Mouse (Mus musculus): ENCODE results near the gene Ucn. TPM values are rescaled to one million over a fixed set of nuclear protein-coding genes. Genes with fewer than 3 reads are reported as not detected.

Gene Ucn
- total RNA-seq (2014; fragmentation: Nextera tagmentation), result not detected in 2 replicates
- total RNA-seq (2017), result not detected in 2 replicates

GRCm38 (mm10) chr5:31138241-31138967, at the start of gene Ucn:
Gene Ucn, minus strand, starts transcription at chr5:31138829.
- peak; percentile 25 for ATAC-seq (replicated peaks; ENCODE audit: poor library complexity, severe bottlenecking)

- no peak for ATAC-seq (replicated peaks; ENCODE audit: poor library complexity, severe bottlenecking)
Measured at GRCm38 (mm10) chr5:31183678-31184077, 45.0 kb upstream of the Ucn start.

- ATAC-seq (replicated peaks; ENCODE audit: poor library complexity, severe bottlenecking), result no peak
Measured at GRCm38 (mm10) chr5:31181183-31181770, 42.6 kb upstream of the Ucn start.

GRCm38 (mm10) chr5:31179766-31180630, 41.4 kb upstream of the Ucn start, which contains the start of the genes Gm29609 and Gtf3c2:
Gene Gm29609, minus strand, starts transcription at chr5:31179911.
Gene Gtf3c2, minus strand, starts transcription at chr5:31180144.
- ATAC-seq (replicated peaks; ENCODE audit: poor library complexity, severe bottlenecking), result peak; percentile 86

- peak; percentile 69 for ATAC-seq (replicated peaks; ENCODE audit: poor library complexity, severe bottlenecking)
Measured at GRCm38 (mm10) chr5:31179301-31179765, 40.7 kb upstream of the Ucn start.

GRCm38 (mm10) chr5:31168630-31169029, 30.0 kb upstream of the Ucn start:
- no peak for ATAC-seq (replicated peaks; ENCODE audit: poor library complexity, severe bottlenecking)

- no peak for ATAC-seq (replicated peaks; ENCODE audit: poor library complexity, severe bottlenecking)
Measured at GRCm38 (mm10) chr5:31164878-31165277, 26.2 kb upstream of the Ucn start.

GRCm38 (mm10) chr5:31162462-31162861, 23.8 kb upstream of the Ucn start:
- no peak for ATAC-seq (replicated peaks; ENCODE audit: poor library complexity, severe bottlenecking)

- ATAC-seq (replicated peaks; ENCODE audit: poor library complexity, severe bottlenecking), result peak; percentile 88
Measured at GRCm38 (mm10) chr5:31154152-31154553, 15.5 kb upstream of the Ucn start, which contains the start of gene Mpv17. Gene Mpv17, minus strand, starts transcription at chr5:31154251.

- peak; percentile 10 for ATAC-seq (replicated peaks; ENCODE audit: poor library complexity, severe bottlenecking)
Measured at GRCm38 (mm10) chr5:31153516-31154151, 15.0 kb upstream of the Ucn start.

- ATAC-seq (replicated peaks; ENCODE audit: poor library complexity, severe bottlenecking), result no peak
Measured at GRCm38 (mm10) chr5:31151746-31152145, 13.1 kb upstream of the Ucn start.

- ATAC-seq (replicated peaks; ENCODE audit: poor library complexity, severe bottlenecking), result no peak
Measured at GRCm38 (mm10) chr5:31149781-31150180, 11.2 kb upstream of the Ucn start.

GRCm38 (mm10) chr5:31138968-31139425, 368 bp upstream of the Ucn start:
- ATAC-seq (replicated peaks; ENCODE audit: poor library complexity, severe bottlenecking), result 0 out of 2 replicates have a peak, but pooled peaks have one; percentile 20

- ATAC-seq (replicated peaks; ENCODE audit: poor library complexity, severe bottlenecking), result no peak
Measured at GRCm38 (mm10) chr5:31137658-31138057, 971 bp downstream of the Ucn start.

- ATAC-seq (replicated peaks; ENCODE audit: poor library complexity, severe bottlenecking), result no peak
Measured at GRCm38 (mm10) chr5:31136730-31137424, 1.8 kb downstream of the Ucn start.

GRCm38 (mm10) chr5:31126050-31126449, 12.6 kb downstream of the Ucn start:
- ATAC-seq (replicated peaks; ENCODE audit: poor library complexity, severe bottlenecking), result no peak

- ATAC-seq (replicated peaks; ENCODE audit: poor library complexity, severe bottlenecking), result no peak
Measured at GRCm38 (mm10) chr5:31123481-31123880, 15.1 kb downstream of the Ucn start.

- ATAC-seq (replicated peaks; ENCODE audit: poor library complexity, severe bottlenecking), result no peak
Measured at GRCm38 (mm10) chr5:31121111-31121510, 17.5 kb downstream of the Ucn start.

- ATAC-seq (replicated peaks; ENCODE audit: poor library complexity, severe bottlenecking), result no peak
Measured at GRCm38 (mm10) chr5:31116912-31117311, 21.7 kb downstream of the Ucn start.

All from granulocyte monocyte progenitor cell, adult 5-6 weeks (primary cell).